Mouse (Mus musculus) CH12.LX (cell line): Measurements from ENCODE around the gene Efr3b. TPM values are rescaled to one million over a fixed set of nuclear protein-coding genes. Genes with fewer than 3 reads are reported as not detected.

ENCODE experiments used
- DNase-seq: peaks from one replicate; pipeline ENCODE4 v3.0.0-alpha.2; 2013; ENCODE audit errors: extremely low read depth
- H3K27ac ChIP-seq: 2 replicates; pipeline ENCODE4 v1.5.1; 2012; ENCODE audit warnings: low read depth, mild to moderate bottlenecking, control low read depth, moderate library complexity; ENCODE audit not compliant: insufficient read depth
- H3K27me3 ChIP-seq: replicated peaks from 2 replicates; pipeline ENCODE3; 2012; ENCODE audit warnings: inconsistent platforms
- H3K36me3 ChIP-seq, 2 experiments: replicated peaks in 1 of 2; 2 replicates each; pipeline versions ENCODE3 to v1.6.1; 2012; ENCODE audit warnings: inconsistent platforms in 1 of 2, low read length in 1 of 2, mild to moderate bottlenecking in 1 of 2, mixed read lengths in 1 of 2, moderate library complexity in 1 of 2; ENCODE audit not compliant: control insufficient read depth in 1 of 2, insufficient read depth in 1 of 2
- H3K4me1 ChIP-seq, 2 experiments: 2 replicates each; pipeline ENCODE4 v1.6.1; 2012; ENCODE audit warnings: inconsistent platforms in 1 of 2, moderate library complexity in 1 of 2; ENCODE audit not compliant: insufficient read depth in 2 of 2, control insufficient read depth in 1 of 2
- H3K4me2 ChIP-seq: 2 replicates; pipeline ENCODE4 v1.6.1; 2012; ENCODE audit warnings: low read depth, mild to moderate bottlenecking, control low read depth; ENCODE audit not compliant: poor library complexity, insufficient read depth, severe bottlenecking
- H3K4me3 ChIP-seq, 3 experiments: fragments of 150-350 bp in 1 of 3; sonication (generic) in 1 of 3; replicated peaks in 1 of 3; 2 replicates each; pipeline versions ENCODE3 to v1.5.1; 2011 to 2012; ENCODE audit warnings: low read depth in 2 of 3, low read length in 2 of 3, mild to moderate bottlenecking in 2 of 3, moderate library complexity in 2 of 3, control low read depth in 1 of 3, improper control_type of control experiment in 1 of 3, inconsistent platforms in 1 of 3, mixed read lengths in 1 of 3; ENCODE audit not compliant: poor library complexity in 1 of 3
- H3K79me2 ChIP-seq: replicated peaks from 2 replicates; pipeline ENCODE4 v1.6.1; 2012; ENCODE audit warnings: mild to moderate bottlenecking, moderate library complexity; ENCODE audit not compliant: control insufficient read depth, poor library complexity, insufficient read depth, severe bottlenecking; ENCODE audit errors: extremely low read depth
- H3K9ac ChIP-seq: 2 replicates; pipeline ENCODE4 v1.6.1; 2012; ENCODE audit warnings: low read depth, mild to moderate bottlenecking, control low read depth, moderate library complexity; ENCODE audit not compliant: insufficient read depth
- H3K9me3 ChIP-seq: replicated peaks from 2 replicates; pipeline ENCODE3; 2012; ENCODE audit warnings: low read length, inconsistent platforms, mixed read lengths
- CHD2 ChIP-seq: IDR thresholded peaks from 2 replicates; pipeline ENCODE4 v1.6.1; 2011; ENCODE audit warnings: low read length, improper control_type of control experiment
- CTCF ChIP-seq, 2 experiments: IDR thresholded peaks in 1 of 2; conservative IDR thresholded peaks in 1 of 2; 2 replicates each; pipeline ENCODE4 v1.5.1; 2011 to 2012; ENCODE audit warnings: low read depth in 2 of 2, low read length in 2 of 2, improper control_type of control experiment in 1 of 2, inconsistent platforms in 1 of 2, mild to moderate bottlenecking in 1 of 2, moderate library complexity in 1 of 2
- E2F4 ChIP-seq: IDR thresholded peaks from 2 replicates; pipeline ENCODE4 v1.6.1; 2011; ENCODE audit warnings: low read depth, low read length, improper control_type of control experiment; ENCODE audit not compliant: insufficient replicate concordance
- ELF1 ChIP-seq: IDR thresholded peaks from 2 replicates; pipeline ENCODE4 v1.6.1; 2014; ENCODE audit warnings: low read depth, mild to moderate bottlenecking, inconsistent platforms, low read length, improper control_type of control experiment
- GABPA ChIP-seq: IDR thresholded peaks from 2 replicates; pipeline ENCODE4 v1.6.1; 2012; ENCODE audit warnings: low read depth, low read length, improper control_type of control experiment, inconsistent platforms; ENCODE audit not compliant: insufficient replicate concordance
- HCFC1 ChIP-seq: IDR thresholded peaks from 2 replicates; pipeline ENCODE4 v1.6.1; 2012; ENCODE audit warnings: low read depth, mild to moderate bottlenecking, inconsistent platforms, low read length, improper control_type of control experiment
- JUN ChIP-seq: IDR thresholded peaks from 2 replicates; pipeline ENCODE4 v1.6.1; 2011; ENCODE audit warnings: low read depth, mild to moderate bottlenecking, low read length, improper control_type of control experiment, moderate library complexity; ENCODE audit not compliant: insufficient read depth
- JUND ChIP-seq: conservative IDR thresholded peaks from 2 replicates; pipeline ENCODE4 v1.6.1; 2011; ENCODE audit warnings: low read depth, low read length, improper control_type of control experiment
- MAX ChIP-seq: IDR thresholded peaks from 2 replicates; pipeline ENCODE4 v1.6.1; 2011; ENCODE audit warnings: low read length, improper control_type of control experiment
- MAZ ChIP-seq: IDR thresholded peaks from 2 replicates; pipeline ENCODE4 v1.6.1; 2012; ENCODE audit warnings: low read depth, mild to moderate bottlenecking, inconsistent platforms, low read length, improper control_type of control experiment, moderate library complexity
- MEF2A ChIP-seq: IDR thresholded peaks from 2 replicates; pipeline ENCODE4 v1.6.1; 2014; ENCODE audit warnings: low read depth, mild to moderate bottlenecking, inconsistent platforms, low read length, improper control_type of control experiment, borderline replicate concordance
- MXI1 ChIP-seq: IDR thresholded peaks from 2 replicates; pipeline ENCODE4 v1.6.1; 2011; ENCODE audit warnings: mild to moderate bottlenecking, low read depth, low read length, improper control_type of control experiment
- MYC ChIP-seq: IDR thresholded peaks from 2 replicates; pipeline ENCODE4 v1.6.1; 2011; ENCODE audit warnings: low read depth, mild to moderate bottlenecking, improper control_type of control experiment, low read length
- NELFE ChIP-seq: IDR thresholded peaks from 2 replicates; pipeline ENCODE4 v1.6.1; 2011; ENCODE audit warnings: low read depth, low read length, improper control_type of control experiment
- PAX5 ChIP-seq: IDR thresholded peaks from 2 replicates; pipeline ENCODE4 v1.6.1; 2012; ENCODE audit warnings: low read length, inconsistent platforms, mixed read lengths
- POLR2A ChIP-seq: IDR thresholded peaks from 2 replicates; pipeline ENCODE4 v1.6.1; 2011; ENCODE audit warnings: low read depth, mild to moderate bottlenecking, improper control_type of control experiment, low read length
- SIN3A ChIP-seq: IDR thresholded peaks from 2 replicates; pipeline ENCODE4 v1.6.1; 2012; ENCODE audit warnings: low read length, improper control_type of control experiment, inconsistent platforms
- TBP ChIP-seq: conservative IDR thresholded peaks from 2 replicates; pipeline ENCODE4 v1.6.1; 2011; ENCODE audit warnings: low read depth, low read length, improper control_type of control experiment
- UBTF ChIP-seq: IDR thresholded peaks from 2 replicates; pipeline ENCODE4 v1.6.1; 2012; ENCODE audit warnings: low read depth, mild to moderate bottlenecking, inconsistent platforms, low read length, improper control_type of control experiment, moderate library complexity
- USF1 ChIP-seq: IDR thresholded peaks from 2 replicates; pipeline ENCODE4 v1.6.1; 2014; ENCODE audit warnings: low read depth, mild to moderate bottlenecking, inconsistent platforms, low read length, improper control_type of control experiment
- USF2 ChIP-seq: conservative IDR thresholded peaks from 2 replicates; pipeline ENCODE4 v1.6.1; 2011; ENCODE audit warnings: low read depth, low read length, improper control_type of control experiment
- ZMIZ1 ChIP-seq: IDR thresholded peaks from 2 replicates; pipeline ENCODE4 v1.6.1; 2012; ENCODE audit warnings: low read depth, mild to moderate bottlenecking, inconsistent platforms, low read length, improper control_type of control experiment
- ZNF384 ChIP-seq: IDR thresholded peaks from 2 replicates; pipeline ENCODE4 v1.6.1; 2012; ENCODE audit warnings: low read depth, low read length, improper control_type of control experiment, inconsistent platforms
- dilution Hi-C: fragments of 300-500 bp; cut with MboI; formaldehyde crosslinking; loops from 2 replicates; pipeline ENCODE4 v1.14.3; 2020; ENCODE audit warnings: low sequenced_read_pairs; ENCODE audit not compliant: extremely low pct_unique_long_range_greater_than_20kb, extremely low pct_ligation_motif_present
- in situ Hi-C: fragments of 300-500 bp; cut with MboI; formaldehyde crosslinking; loops from 3 replicates; pipeline ENCODE4 v1.14.3; 2019; ENCODE audit warnings: low sequenced_read_pairs, low pct_ligation_motif_present, low pct_unique_long_range_greater_than_20kb, mixed read lengths
- polyA plus RNA-seq: library from polyadenylated mRNA; unstranded; fragments of >175 nt; gene quantifications from 2 replicates; pipeline ENCODE4 v1.2.1, GENCODE M21; 2012; ENCODE audit warnings: low read depth; ENCODE audit not compliant: insufficient read length
- total RNA-seq, 2 experiments: library from RNA; depleted of rRNA; stranded (reverse); fragments of 300-350 nt in 1 of 2; fragments of >200 nt in 1 of 2; gene quantifications; 2 replicates each; pipeline ENCODE4 v1.2.3; 2012 to 2014

Efr3b gene
- total and polyA plus RNA-seq, 3 experiments: 0.68 to 2.1 (median 0.82) TPM

- no peaks in the 10 kb centered on the region for H3K27me3 ChIP-seq
- TF ChIP-seq MAX (no peak), JUN (no peak), MAZ (no peak), POLR2A (no peak)
- DNase-seq: no peak
- no peaks in the 10 kb centered on the region for H3K9me3 ChIP-seq
- no peak overlapping the region for H3K9ac ChIP-seq
- H3K79me2 ChIP-seq: no peaks in the 10 kb centered on the region
- no peak overlapping the region for H3K27ac ChIP-seq
- no peaks in the 10 kb centered on the region for H3K36me3 ChIP-seq
- dilution Hi-C loops: no loop called here
- H3K4me2 ChIP-seq: no peak overlapping the region
- in situ Hi-C loops: no loop called here
- 0 out of 4 replicates have a peak, but pooled peaks cover 0 to under 1% of the 10 kb centered on the region in 2 experiments for H3K4me1 ChIP-seq
- no peak overlapping the region for H3K4me3 ChIP-seq
Observed at GRCm38 (mm10) chr12:4065498-4065897, 26.8 kb upstream of the Efr3b start.

- H3K4me2 ChIP-seq: peak overlapping the region; percentile 33; the same call in 1 of the 2 replicates
- peak; percentile 42 for DNase-seq
- dilution Hi-C loops: no loop called here
- H3K9me3 ChIP-seq: no peaks in the 10 kb centered on the region
- peak overlapping the region in 2 of 3 experiments; percentile 30 to 45 for H3K4me3 ChIP-seq
- no peaks in the 10 kb centered on the region for H3K27me3 ChIP-seq
- no peaks in the 10 kb centered on the region for H3K79me2 ChIP-seq
- in situ Hi-C loops: no loop called here
- peak overlapping the region; percentile 61; the same call in 1 of the 2 replicates for H3K9ac ChIP-seq
- peaks cover 2 to 13% of the 10 kb centered on the region in 2 experiments; a peak in 3 of 4 replicates for H3K4me1 ChIP-seq
- H3K36me3 ChIP-seq: no peaks in the 10 kb centered on the region
- no peak overlapping the region for H3K27ac ChIP-seq
- peak; percentile 69; the same call in 1 of the 2 replicates for TF ChIP-seq TBP
- no peak for TF ChIP-seq ELF1
- peak; percentile 76 for TF ChIP-seq MYC
- no peak for TF ChIP-seq ZMIZ1
- 0 out of 2 replicates have a peak, but pooled peaks have one; percentile 40 for TF ChIP-seq NELFE
- TF ChIP-seq GABPA: no peak
- peak; percentile 21; the same call in 1 of the 2 replicates for TF ChIP-seq HCFC1
- peak; percentile 66; the same call in 1 of the 2 replicates for TF ChIP-seq POLR2A
Observed at GRCm38 (mm10) chr12:4059683-4060082, 21.0 kb upstream of the Efr3b start.

- Histone ChIP-seq H3K9ac (no peak overlapping the region), H3K4me1 (peaks cover 2 to 13% of the 10 kb centered on the region in 2 experiments; a peak in 3 of 4 replicates), H3K79me2 (no peaks in the 10 kb centered on the region), H3K4me3 (no peak overlapping the region), H3K27me3 (no peaks in the 10 kb centered on the region), H3K9me3 (no peaks in the 10 kb centered on the region), H3K36me3 (no peaks in the 10 kb centered on the region), H3K4me2 (no peak overlapping the region), H3K27ac (no peak overlapping the region)
- DNase-seq: no peak
- no peak for TF ChIP-seq PAX5
- no peak for TF ChIP-seq JUND
- no peak for TF ChIP-seq POLR2A
- no peak for TF ChIP-seq ZNF384
- no peak for TF ChIP-seq SIN3A
- no peak for TF ChIP-seq UBTF
- TF ChIP-seq CTCF (conservative IDR thresholded peaks at IDR 0.05 in 1 of 2, IDR thresholded peaks at IDR 0.05 in 1 of 2; ENCODE audit: low read depth in 2 of 2, low read length in 2 of 2): no peak
- TF ChIP-seq USF2: no peak
- TF ChIP-seq JUN: no peak
- no peak for TF ChIP-seq USF1
- no peak for TF ChIP-seq NELFE
- TF ChIP-seq CHD2: no peak
- TF ChIP-seq MEF2A: no peak
- no peak for TF ChIP-seq MAX
- TF ChIP-seq E2F4: no peak
- TF ChIP-seq ELF1: no peak
- TF ChIP-seq MXI1: no peak
- in situ Hi-C loops (no loop called here), dilution Hi-C loops (no loop called here)
Observed at GRCm38 (mm10) chr12:4058321-4058720, 19.6 kb upstream of the Efr3b start.
